Mouse (Mus musculus): Measurements from ENCODE around the gene Unc45a. TPM values are rescaled to one million over a fixed set of nuclear protein-coding genes. Genes with fewer than 3 reads are reported as not detected.
A peak's percentile ranks its signal among the peaks of the same experiment; 100 is the strongest.

The Unc45a gene
- polyA plus RNA-seq, 1 experiment from 2014 or later = 28.8 TPM

GRCm38 (mm10) chr7:80301522-80301921 lies 39.3 kb downstream of the Unc45a start:
- no peaks in the 10 kb centered on the region for H3K27me3 ChIP-seq (ENCODE audit: control insufficient read depth, insufficient read depth, low read length)
- WGBS = 84% methylated on average over 2 of the region's 2 CpGs
- H3K27ac ChIP-seq (ENCODE audit: low read depth, low read length) = no peak overlapping the region
- peaks cover under 1% of the 10 kb centered on the region for H3K4me1 ChIP-seq (ENCODE audit: control insufficient read depth, insufficient read depth, low read length)
- H3K36me3 ChIP-seq (ENCODE audit: control insufficient read depth, insufficient read depth, low read length) = peaks cover 24% of the 10 kb centered on the region
- DNase-seq (ENCODE audit: low spot score, missing footprints) = no peak
- no peaks in the 10 kb centered on the region for H3K9me3 ChIP-seq (ENCODE audit: control insufficient read depth, low read length)
- no peak overlapping the region for H3K9ac ChIP-seq (ENCODE audit: low read length)
- no peak overlapping the region for H3K4me2 ChIP-seq
- H3K4me3 ChIP-seq (ENCODE audit: low read depth, low read length) = no peak overlapping the region
- no peak for ATAC-seq (ENCODE audit: low FRiP score)

- H3K36me3 ChIP-seq (ENCODE audit: control insufficient read depth, insufficient read depth, low read length) = peaks cover 16% of the 10 kb centered on the region
- H3K9me3 ChIP-seq (ENCODE audit: control insufficient read depth, low read length) = no peaks in the 10 kb centered on the region
- H3K4me2 ChIP-seq = no peak overlapping the region
- no peak overlapping the region for H3K4me3 ChIP-seq (ENCODE audit: low read depth, low read length)
- no peak overlapping the region for H3K27ac ChIP-seq (ENCODE audit: low read depth, low read length)
- H3K9ac ChIP-seq (ENCODE audit: low read length) = no peak overlapping the region
- no peaks in the 10 kb centered on the region for H3K27me3 ChIP-seq (ENCODE audit: control insufficient read depth, insufficient read depth, low read length)
- no peak for ATAC-seq (ENCODE audit: low FRiP score)
- 96% methylated on average over 3 of the region's 3 CpGs for WGBS
- DNase-seq (ENCODE audit: low spot score, missing footprints) = peak; percentile 65
- H3K4me1 ChIP-seq (ENCODE audit: control insufficient read depth, insufficient read depth, low read length) = peaks cover 5% of the 10 kb centered on the region
These were observed 41.2 kb downstream of the Unc45a start for GRCm38 (mm10) chr7:80299568-80299967.

GRCm38 (mm10) chr7:80298754-80299153 lies 42.1 kb downstream of the Unc45a start:
- no peak overlapping the region for H3K4me2 ChIP-seq
- no peak overlapping the region for H3K4me3 ChIP-seq (ENCODE audit: low read depth, low read length)
- ATAC-seq (ENCODE audit: low FRiP score) (no peak), DNase-seq (ENCODE audit: low spot score, missing footprints) (peak; percentile 72)
- no peaks in the 10 kb centered on the region for H3K27me3 ChIP-seq (ENCODE audit: control insufficient read depth, insufficient read depth, low read length)
- no peak overlapping the region for H3K9ac ChIP-seq (ENCODE audit: low read length)
- peaks cover 5% of the 10 kb centered on the region for H3K4me1 ChIP-seq (ENCODE audit: control insufficient read depth, insufficient read depth, low read length)
- WGBS = 97% methylated on average over 4 of the region's 4 CpGs
- H3K27ac ChIP-seq (ENCODE audit: low read depth, low read length) = no peak overlapping the region
- peaks cover 10% of the 10 kb centered on the region for H3K36me3 ChIP-seq (ENCODE audit: control insufficient read depth, insufficient read depth, low read length)
- no peaks in the 10 kb centered on the region for H3K9me3 ChIP-seq (ENCODE audit: control insufficient read depth, low read length)

- WGBS = 92% methylated on average over 3 of the region's 3 CpGs
- DNase-seq (ENCODE audit: low spot score, missing footprints) (peak; percentile 82), ATAC-seq (ENCODE audit: low FRiP score) (no peak)
- H3K36me3 ChIP-seq (ENCODE audit: control insufficient read depth, insufficient read depth, low read length) = peaks cover 10% of the 10 kb centered on the region
- H3K9ac ChIP-seq (ENCODE audit: low read length) = no peak overlapping the region
- H3K27me3 ChIP-seq (ENCODE audit: control insufficient read depth, insufficient read depth, low read length) = no peaks in the 10 kb centered on the region
- H3K4me1 ChIP-seq (ENCODE audit: control insufficient read depth, insufficient read depth, low read length) = peaks cover 5% of the 10 kb centered on the region
- no peaks in the 10 kb centered on the region for H3K9me3 ChIP-seq (ENCODE audit: control insufficient read depth, low read length)
- H3K4me3 ChIP-seq (ENCODE audit: low read depth, low read length) = no peak overlapping the region
- H3K4me2 ChIP-seq = no peak overlapping the region
- no peak overlapping the region for H3K27ac ChIP-seq (ENCODE audit: low read depth, low read length)
These were observed 43.8 kb downstream of the Unc45a start for GRCm38 (mm10) chr7:80297041-80297440.

GRCm38 (mm10) chr7:80296462-80296861 lies 44.3 kb downstream of the Unc45a start:
- Histone ChIP-seq H3K4me2 (0 out of 2 replicates have a peak overlapping the region, but pooled peaks have one; percentile 53), H3K9ac (ENCODE audit: low read length) (no peak overlapping the region)
- 96% methylated on average over 6 of the region's 6 CpGs for WGBS

GRCm38 (mm10) chr7:80294764-80295648 lies 45.8 kb downstream of the Unc45a start:
- 10% methylated on average over 37 of the region's 37 CpGs for WGBS
- DNase-seq (ENCODE audit: low spot score, missing footprints) (peak; percentile 87), ATAC-seq (ENCODE audit: low FRiP score) (no peak; the same call in none of the 2 replicates)
- Histone ChIP-seq H3K27ac (ENCODE audit: low read depth, low read length) (peak overlapping the region; percentile 71), H3K36me3 (ENCODE audit: control insufficient read depth, insufficient read depth, low read length) (peaks cover 4% of the 10 kb centered on the region; the same call in 1 of the 2 replicates), H3K4me3 (ENCODE audit: low read depth, low read length) (peak overlapping the region; percentile 83), H3K4me2 (peak overlapping the region; percentile 53), H3K27me3 (ENCODE audit: control insufficient read depth, insufficient read depth, low read length) (no peaks in the 10 kb centered on the region), H3K4me1 (ENCODE audit: control insufficient read depth, insufficient read depth, low read length) (peaks cover 5% of the 10 kb centered on the region), H3K9ac (ENCODE audit: low read length) (peak overlapping the region; percentile 84), H3K9me3 (ENCODE audit: control insufficient read depth, low read length) (no peaks in the 10 kb centered on the region)

More at GRCm38 (mm10) chr7:80296462-80296861, 44.3 kb downstream of the Unc45a start:
- Histone ChIP-seq H3K27ac (ENCODE audit: low read depth, low read length) (no peak overlapping the region), H3K9me3 (ENCODE audit: control insufficient read depth, low read length) (no peaks in the 10 kb centered on the region), H3K4me1 (ENCODE audit: control insufficient read depth, insufficient read depth, low read length) (peaks cover 5% of the 10 kb centered on the region), H3K27me3 (ENCODE audit: control insufficient read depth, insufficient read depth, low read length) (no peaks in the 10 kb centered on the region), H3K4me3 (ENCODE audit: low read depth, low read length) (no peak overlapping the region), H3K36me3 (ENCODE audit: control insufficient read depth, insufficient read depth, low read length) (peaks cover 7% of the 10 kb centered on the region; the same call in 1 of the 2 replicates)
- peak; percentile 75 for DNase-seq (ENCODE audit: low spot score, missing footprints)
- ATAC-seq (ENCODE audit: low FRiP score) = no peak

- Histone ChIP-seq H3K36me3 (ENCODE audit: control insufficient read depth, insufficient read depth, low read length) (peaks cover 4% of the 10 kb centered on the region; the same call in 1 of the 2 replicates), H3K9me3 (ENCODE audit: control insufficient read depth, low read length) (no peaks in the 10 kb centered on the region), H3K4me2 (peak within 1 kb of the TSS; percentile 53), H3K27me3 (ENCODE audit: control insufficient read depth, insufficient read depth, low read length) (no peaks in the 10 kb centered on the region), H3K9ac (ENCODE audit: low read length) (peak within 1 kb of the TSS; percentile 84), H3K27ac (ENCODE audit: low read depth, low read length) (peak within 1 kb of the TSS; percentile 71), H3K4me1 (ENCODE audit: control insufficient read depth, insufficient read depth, low read length) (peaks cover 5% of the 10 kb centered on the region), H3K4me3 (ENCODE audit: low read depth, low read length) (peak within 1 kb of the TSS; percentile 83)
- peak; percentile 99 for ATAC-seq (ENCODE audit: low FRiP score)
- WGBS = 0% methylated on average over 52 of the region's 52 CpGs
- DNase-seq (ENCODE audit: low spot score, missing footprints) = peak; percentile 100
These were observed 46.6 kb downstream of the Unc45a start, which contains the start of gene Prc1 for GRCm38 (mm10) chr7:80294062-80294763. TSS of gene Prc1 (plus strand) at chr7:80294450.

GRCm38 (mm10) chr7:80287736-80288135 lies 53.1 kb downstream of the Unc45a start:
- H3K4me3 ChIP-seq (ENCODE audit: low read depth, low read length) = no peak overlapping the region
- WGBS = 80% methylated on average over 10 of the region's 10 CpGs
- ATAC-seq (ENCODE audit: low FRiP score) = no peak

GRCm38 (mm10) chr7:80285725-80286124 lies 55.1 kb downstream of the Unc45a start:
- Histone ChIP-seq H3K27ac (ENCODE audit: low read depth, low read length) (no peak overlapping the region), H3K4me1 (ENCODE audit: control insufficient read depth, insufficient read depth, low read length) (no peaks in the 10 kb centered on the region), H3K4me3 (ENCODE audit: low read depth, low read length) (no peak overlapping the region), H3K9me3 (ENCODE audit: control insufficient read depth, low read length) (no peaks in the 10 kb centered on the region), H3K4me2 (no peak overlapping the region), H3K9ac (ENCODE audit: low read length) (no peak overlapping the region), H3K27me3 (ENCODE audit: control insufficient read depth, insufficient read depth, low read length) (no peaks in the 10 kb centered on the region), H3K36me3 (ENCODE audit: control insufficient read depth, insufficient read depth, low read length) (peaks cover 8% of the 10 kb centered on the region)
- 96% methylated on average over 6 of the region's 6 CpGs for WGBS
- ATAC-seq (ENCODE audit: low FRiP score) = no peak
- no peak for DNase-seq (ENCODE audit: low spot score, missing footprints)

More at GRCm38 (mm10) chr7:80287736-80288135, 53.1 kb downstream of the Unc45a start:
- no peak overlapping the region for H3K27ac ChIP-seq (ENCODE audit: low read depth, low read length)
- H3K9me3 ChIP-seq (ENCODE audit: control insufficient read depth, low read length) = no peaks in the 10 kb centered on the region
- no peaks in the 10 kb centered on the region for H3K27me3 ChIP-seq (ENCODE audit: control insufficient read depth, insufficient read depth, low read length)
- DNase-seq (ENCODE audit: low spot score, missing footprints) = peak; percentile 77
- peaks cover 8% of the 10 kb centered on the region for H3K36me3 ChIP-seq (ENCODE audit: control insufficient read depth, insufficient read depth, low read length)
- no peaks in the 10 kb centered on the region for H3K4me1 ChIP-seq (ENCODE audit: control insufficient read depth, insufficient read depth, low read length)
- no peak overlapping the region for H3K9ac ChIP-seq (ENCODE audit: low read length)
- H3K4me2 ChIP-seq = no peak overlapping the region

Data from midbrain, embryonic 11.5 days (tissue).